Mouse (Mus musculus) macrophage (primary cell): ENCODE data around the gene Cpxm2. TPM values are rescaled to one million over a fixed set of nuclear protein-coding genes. Genes with fewer than 3 reads are reported as not detected.

Source experiments
- H3K27ac ChIP-seq: fragments of 350-480 bp; formaldehyde crosslinking; 2 replicates; pipeline ENCODE4 v1.9.0; 2021
- H3K36me3 ChIP-seq: fragments of 350-480 bp; formaldehyde crosslinking; 2 replicates; pipeline ENCODE4 v1.9.0; 2021; ENCODE audit errors: inconsistent target
- H3K4me3 ChIP-seq: fragments of 350-480 bp; formaldehyde crosslinking; 2 replicates; pipeline ENCODE4 v1.9.0; 2021; ENCODE audit errors: inconsistent target
- H3K79me2 ChIP-seq: fragments of 350-480 bp; formaldehyde crosslinking; 2 replicates; pipeline ENCODE4 v1.9.0; 2021; ENCODE audit errors: inconsistent target
- WGBS: methylation state at CpG from one replicate; pipeline ENCODE4 v1.1.7; 2026; ENCODE audit warnings: inconsistent platforms; ENCODE audit not compliant: missing documents; 5-methylcytosine and 5-hydroxymethylcytosine counted together
- polyA plus RNA-seq: library from polyadenylated mRNA; stranded (reverse); fragments of 250-400 nt; gene quantifications from 3 replicates; pipeline ENCODE4 v1.2.4, GENCODE M21; 2018; ENCODE audit warnings: inconsistent platforms

Gene Cpxm2
- polyA plus RNA-seq, 1 experiment from 2014 or later = not detected

- no peak overlapping the region for H3K4me3 ChIP-seq
- H3K36me3 ChIP-seq = no peaks in the 10 kb centered on the region
- H3K27ac ChIP-seq = no peak overlapping the region
- 88% methylated on average over 5 of the region's 5 CpGs for WGBS
- H3K79me2 ChIP-seq = no peaks in the 10 kb centered on the region
These were observed 17.2 kb upstream of the Cpxm2 start for GRCm38 (mm10) chr7:132171716-132172115.

- H3K36me3 ChIP-seq = no peaks in the 10 kb centered on the region
- no peaks in the 10 kb centered on the region for H3K79me2 ChIP-seq
- no peak overlapping the region for H3K27ac ChIP-seq
- H3K4me3 ChIP-seq = no peak overlapping the region
- 59% methylated on average over 7 of the region's 7 CpGs for WGBS
These were observed 15.1 kb upstream of the Cpxm2 start for GRCm38 (mm10) chr7:132169419-132170169.

DNA sequence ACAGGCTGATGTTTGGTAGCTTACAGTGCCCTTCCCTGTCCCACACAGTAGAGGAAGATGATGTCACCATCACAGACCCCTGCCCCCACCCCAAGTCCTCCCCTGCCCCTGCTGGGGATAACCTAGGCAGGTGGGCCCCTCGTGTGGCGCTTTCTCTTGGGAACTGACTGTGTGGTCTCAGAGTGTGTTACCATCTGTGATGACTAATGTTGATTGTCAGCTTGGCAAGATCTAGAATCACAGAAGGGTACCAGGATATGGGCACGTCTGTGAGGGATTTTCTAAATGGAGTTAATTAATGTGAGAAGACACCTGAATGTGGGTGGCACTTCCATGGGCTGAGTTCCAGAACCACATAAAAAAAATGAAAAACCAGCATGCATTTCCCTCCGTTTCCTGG lies 12.7 kb upstream of the Cpxm2 start:
- no peak overlapping the region for H3K27ac ChIP-seq
- H3K4me3 ChIP-seq = no peak overlapping the region
- H3K79me2 ChIP-seq = no peaks in the 10 kb centered on the region
- 77% methylated on average over 4 of the region's 4 CpGs for WGBS
- H3K36me3 ChIP-seq = no peaks in the 10 kb centered on the region

GRCm38 (mm10) chr7:132162254-132162653 lies 7.7 kb upstream of the Cpxm2 start:
- H3K79me2 ChIP-seq = no peaks in the 10 kb centered on the region
- no peak overlapping the region for H3K4me3 ChIP-seq
- H3K27ac ChIP-seq = no peak overlapping the region
- H3K36me3 ChIP-seq = no peaks in the 10 kb centered on the region
- 90% methylated on average over 3 of the region's 3 CpGs for WGBS

GRCm38 (mm10) chr7:132158321-132159025 lies 3.9 kb upstream of the Cpxm2 start:
- Histone ChIP-seq H3K27ac (no peak overlapping the region), H3K79me2 (no peaks in the 10 kb centered on the region), H3K36me3 (no peaks in the 10 kb centered on the region), H3K4me3 (no peak overlapping the region)
- WGBS = 91% methylated on average over 9 of the region's 9 CpGs

- Histone ChIP-seq H3K79me2 (no peaks in the 10 kb centered on the region), H3K36me3 (no peaks in the 10 kb centered on the region), H3K4me3 (no peak overlapping the region), H3K27ac (no peak overlapping the region)
- 56% methylated on average over 6 of the region's 6 CpGs for WGBS
These were observed 803 bp downstream of the Cpxm2 start for GRCm38 (mm10) chr7:132153725-132154147.

- no peaks in the 10 kb centered on the region for H3K79me2 ChIP-seq
- H3K4me3 ChIP-seq = no peak overlapping the region
- WGBS = 79% methylated on average over 14 of the region's 15 CpGs
- no peaks in the 10 kb centered on the region for H3K36me3 ChIP-seq
- H3K27ac ChIP-seq = no peak overlapping the region
These were observed 9.2 kb downstream of the Cpxm2 start for GRCm38 (mm10) chr7:132145227-132145800.

GRCm38 (mm10) chr7:132128687-132129086 lies 25.9 kb downstream of the Cpxm2 start:
- Histone ChIP-seq H3K4me3 (no peak overlapping the region), H3K36me3 (no peaks in the 10 kb centered on the region), H3K27ac (no peak overlapping the region), H3K79me2 (no peaks in the 10 kb centered on the region)
- WGBS = 84% methylated on average over 6 of the region's 6 CpGs

DNA sequence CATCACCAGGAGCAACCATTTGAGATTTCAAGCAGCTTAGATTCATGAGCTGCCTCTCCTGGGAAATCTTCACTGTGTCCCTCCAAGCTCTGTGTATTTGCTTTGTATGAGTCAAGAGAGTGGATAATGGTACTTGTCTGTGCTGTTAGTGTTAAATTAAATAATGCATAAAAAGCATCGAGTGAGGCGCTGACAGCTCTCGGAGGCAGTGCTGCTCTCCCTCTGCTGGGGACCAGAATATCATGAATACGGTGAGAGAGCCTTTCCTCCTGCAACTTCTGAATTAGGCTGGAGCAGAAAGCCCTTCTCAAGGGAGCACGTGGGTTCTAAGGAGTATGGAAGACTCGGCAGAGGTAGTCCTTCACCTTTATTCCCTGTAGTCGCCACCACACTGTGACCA lies 29.6 kb downstream of the Cpxm2 start:
- WGBS = 84% methylated on average over 7 of the region's 7 CpGs
- H3K4me3 ChIP-seq = no peak overlapping the region
- H3K36me3 ChIP-seq = no peaks in the 10 kb centered on the region
- H3K27ac ChIP-seq = no peak overlapping the region
- H3K79me2 ChIP-seq = no peaks in the 10 kb centered on the region

- no peak overlapping the region for H3K4me3 ChIP-seq
- no peaks in the 10 kb centered on the region for H3K36me3 ChIP-seq
- H3K79me2 ChIP-seq = no peaks in the 10 kb centered on the region
- WGBS = 79% methylated on average over 7 of the region's 7 CpGs
- no peak overlapping the region for H3K27ac ChIP-seq
These were observed 31.3 kb downstream of the Cpxm2 start for GRCm38 (mm10) chr7:132123211-132123610.

DNA sequence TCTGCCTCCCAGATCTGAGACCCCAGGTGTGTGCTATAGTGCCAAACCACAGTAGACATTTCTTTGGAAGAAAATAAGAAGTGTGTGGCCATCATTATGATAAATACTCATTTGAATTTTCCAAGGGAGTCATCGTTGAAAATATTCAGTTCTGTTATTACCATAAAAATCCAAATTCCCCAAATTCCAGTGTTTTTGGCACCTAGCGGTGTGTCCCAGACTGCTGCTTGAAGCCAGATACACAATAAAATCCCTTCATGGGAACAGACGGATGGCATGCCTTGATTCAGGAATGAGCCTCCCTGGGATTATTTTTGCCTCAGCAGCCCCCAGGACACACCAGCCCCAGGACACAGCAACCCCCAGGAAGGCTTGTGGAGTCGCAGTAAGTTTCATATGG lies 34.7 kb downstream of the Cpxm2 start:
- Histone ChIP-seq H3K4me3 (no peak overlapping the region), H3K27ac (no peak overlapping the region), H3K36me3 (no peaks in the 10 kb centered on the region), H3K79me2 (no peaks in the 10 kb centered on the region)
- WGBS = 85% methylated on average over 4 of the region's 4 CpGs

- 76% methylated on average over 5 of the region's 5 CpGs for WGBS
- H3K79me2 ChIP-seq = no peaks in the 10 kb centered on the region
- H3K4me3 ChIP-seq = no peak overlapping the region
- no peaks in the 10 kb centered on the region for H3K36me3 ChIP-seq
- H3K27ac ChIP-seq = no peak overlapping the region
These were observed 42.8 kb downstream of the Cpxm2 start for GRCm38 (mm10) chr7:132111770-132112169.

- H3K79me2 ChIP-seq = no peaks in the 10 kb centered on the region
- H3K36me3 ChIP-seq = no peaks in the 10 kb centered on the region
- WGBS = 85% methylated on average over 3 of the region's 3 CpGs
- H3K4me3 ChIP-seq = no peak overlapping the region
- H3K27ac ChIP-seq = no peak overlapping the region
These were observed 44.2 kb downstream of the Cpxm2 start for GRCm38 (mm10) chr7:132110308-132110707.

DNA sequence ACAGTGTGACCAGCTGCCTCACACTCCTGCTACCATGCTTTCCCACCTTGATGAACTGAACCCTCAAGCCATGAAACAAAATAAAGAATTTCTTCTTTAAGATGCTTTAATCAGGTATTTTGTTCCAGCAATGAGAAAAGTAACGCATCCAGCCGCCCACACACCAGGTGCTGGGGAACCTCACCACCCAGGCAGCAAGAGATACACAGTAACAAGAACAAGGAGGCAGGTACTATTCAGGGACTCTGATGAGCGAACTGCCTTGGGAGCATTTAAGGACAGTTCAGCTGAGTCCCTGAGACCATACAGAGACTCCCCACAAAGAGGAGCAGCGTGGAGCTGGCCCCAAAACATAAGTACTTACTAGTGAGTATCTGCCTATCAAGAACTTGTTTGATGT lies 47.6 kb downstream of the Cpxm2 start:
- no peak overlapping the region for H3K27ac ChIP-seq
- H3K79me2 ChIP-seq = no peaks in the 10 kb centered on the region
- no peaks in the 10 kb centered on the region for H3K36me3 ChIP-seq
- H3K4me3 ChIP-seq = no peak overlapping the region
- WGBS = 84% methylated on average over 4 of the region's 4 CpGs

GRCm38 (mm10) chr7:132105326-132105725 lies 49.2 kb downstream of the Cpxm2 start:
- no peaks in the 10 kb centered on the region for H3K79me2 ChIP-seq
- no peaks in the 10 kb centered on the region for H3K36me3 ChIP-seq
- H3K27ac ChIP-seq = no peak overlapping the region
- 63% methylated on average over 4 of the region's 4 CpGs for WGBS
- H3K4me3 ChIP-seq = no peak overlapping the region
